Mouse (Mus musculus) hindbrain, embryonic 10.5 days (tissue): ENCODE results near the gene Fshr. TPM values are rescaled to one million over a fixed set of nuclear protein-coding genes. Genes with fewer than 3 reads are reported as not detected.

Experiments
- DNase-seq: peaks from one replicate; pipeline ENCODE4 v3.0.0-alpha.2; 2017; ENCODE audit warnings: low spot score
- H3K27ac ChIP-seq: fragments of 300-500 bp; sonication (generic); 2 replicates; pipeline ENCODE4 v1.5.1; 2016; ENCODE audit warnings: mild to moderate bottlenecking, moderate library complexity
- H3K27me3 ChIP-seq: fragments of 300-500 bp; sonication (generic); 2 replicates; pipeline ENCODE4 v1.6.1; 2016; ENCODE audit warnings: mild to moderate bottlenecking; ENCODE audit not compliant: poor library complexity, insufficient read depth, severe bottlenecking
- H3K36me3 ChIP-seq: fragments of 300-500 bp; sonication (generic); 2 replicates; pipeline ENCODE4 v1.6.1; 2016; ENCODE audit warnings: mild to moderate bottlenecking, moderate library complexity
- H3K4me1 ChIP-seq: fragments of 300-500 bp; sonication (generic); replicated peaks from 2 replicates; pipeline ENCODE4 v1.6.1; 2016; ENCODE audit warnings: mild to moderate bottlenecking
- H3K4me3 ChIP-seq: fragments of 300-500 bp; sonication (generic); 2 replicates; pipeline ENCODE4 v1.5.1; 2016; ENCODE audit warnings: mild to moderate bottlenecking, moderate library complexity
- H3K9me3 ChIP-seq: fragments of 300-500 bp; sonication (generic); 2 replicates; pipeline ENCODE4 v1.6.1; 2016; ENCODE audit warnings: mild to moderate bottlenecking, moderate library complexity
- WGBS: fragments of 180-500 bp; shearing (Covaris S2); methylation state at CpG from one replicate; pipeline ENCODE4 v1.1.7; 2016; 5-methylcytosine and 5-hydroxymethylcytosine counted together
- polyA plus RNA-seq: library from polyadenylated mRNA; unstranded; fragments of >200 nt; fragmentation: Nextera tagmentation; extraction: Ambion mirVana; gene quantifications from 2 replicates; pipeline ENCODE4 v1.2.1, GENCODE M21; 2016

Gene Fshr
- polyA plus RNA-seq, 1 experiment from 2014 or later = not detected

- Histone ChIP-seq H3K4me1 (peaks cover 41% of the 10 kb centered on the region), H3K27me3 (no peaks in the 10 kb centered on the region), H3K9me3 (no peaks in the 10 kb centered on the region), H3K27ac (peak overlapping the region; percentile 84), H3K4me3 (no peak overlapping the region; the same call in 1 of the 2 replicates), H3K36me3 (no peaks in the 10 kb centered on the region)
- DNase-seq = peak; percentile 5
- WGBS = 45% methylated on average over 3 of the region's 3 CpGs
Observed at GRCm38 (mm10) chr17:88936941-88937340, 263.5 kb downstream of the Fshr start.
